Mouse (Mus musculus): ENCODE results near the gene Pde11a. TPM values are rescaled to one million over a fixed set of nuclear protein-coding genes. Genes with fewer than 3 reads are reported as not detected.

Gene Pde11a
- 1 to 10 TPM; 4.6 to 5.5 TPM for total RNA-seq (2021)
- long read RNA-seq, experiment 1, full-length matches to known transcripts, result 1 of 3 reads
- long read RNA-seq, experiment 1, partial matches to known transcripts, result 0 of 3 reads
- long read RNA-seq, experiment 1, other reads (novel, unspliced or antisense), result 2 of 3 reads
- long read RNA-seq, experiment 2, result 0 reads

- intact Hi-C loops (cut with DNase I), result loop anchor here (1.0 to 10.0 kb wide), 2 partner anchors 79 to 214 kb away; no protein-coding TSS in a partner anchor
- no peak for TF ChIP-seq CTCF (IDR thresholded peaks at IDR 0.05)
- H3K27ac ChIP-seq, result no peak within 1 kb of the TSS
- peak in 1 of 2 experiments; percentile 23 for DNase-seq (ENCODE audit: extremely low spot score in 1 of 2, low spot score in 2 of 2)
- peak within 1 kb of the TSS; percentile 45 for H3K4me3 ChIP-seq
Measured at GRCm38 (mm10) chr2:76338215-76339156, at the start of gene Pde11a. Pde11a (minus strand) TSS chr2:76338774.

- H3K27ac ChIP-seq, result no peak overlapping the region
- no peak for DNase-seq (ENCODE audit: extremely low spot score in 1 of 2, low spot score in 2 of 2)
- intact Hi-C loops (cut with DNase I), result loop anchor here (2.0 kb wide), 1 partner anchor 14 kb away; no protein-coding TSS in a partner anchor
- no peak for TF ChIP-seq CTCF (IDR thresholded peaks at IDR 0.05)
- H3K4me3 ChIP-seq, result no peak overlapping the region
Measured at GRCm38 (mm10) chr2:76386531-76386930, 48.0 kb upstream of the Pde11a start.

GRCm38 (mm10) chr2:76378646-76379045 lies 40.1 kb upstream of the Pde11a start:
- Histone ChIP-seq H3K27ac (no peak overlapping the region), H3K4me3 (no peak overlapping the region)
- no peak for DNase-seq (ENCODE audit: extremely low spot score in 1 of 2, low spot score in 2 of 2)
- intact Hi-C loops (cut with DNase I), result no loop called here
- no peak for TF ChIP-seq CTCF (IDR thresholded peaks at IDR 0.05)

GRCm38 (mm10) chr2:76374544-76375206 lies 36.1 kb upstream of the Pde11a start:
- no peak overlapping the region for H3K4me3 ChIP-seq
- no peak for DNase-seq (ENCODE audit: extremely low spot score in 1 of 2, low spot score in 2 of 2)
- intact Hi-C loops (cut with DNase I), result loop anchor here (5.0 kb wide), 1 partner anchor 213 kb away; no protein-coding TSS in a partner anchor
- no peak for TF ChIP-seq CTCF (IDR thresholded peaks at IDR 0.05)
- H3K27ac ChIP-seq, result no peak overlapping the region

- intact Hi-C loops (cut with DNase I), result loop anchor here (2.0 to 5.0 kb wide), 2 partner anchors 15 to 215 kb away; no protein-coding TSS in a partner anchor
- Histone ChIP-seq H3K27ac (no peak overlapping the region), H3K4me3 (no peak overlapping the region)
- no peak for TF ChIP-seq CTCF (IDR thresholded peaks at IDR 0.05)
- no peak for DNase-seq (ENCODE audit: extremely low spot score in 1 of 2, low spot score in 2 of 2)
Measured at GRCm38 (mm10) chr2:76372244-76372643, 33.7 kb upstream of the Pde11a start.

GRCm38 (mm10) chr2:76370656-76370922 lies 32.0 kb upstream of the Pde11a start:
- H3K27ac ChIP-seq, result no peak overlapping the region
- TF ChIP-seq CTCF (IDR thresholded peaks at IDR 0.05), result no peak
- no peak for DNase-seq (ENCODE audit: extremely low spot score in 1 of 2, low spot score in 2 of 2)
- peak overlapping the region; percentile 97 for H3K4me3 ChIP-seq
- intact Hi-C loops (cut with DNase I), result loop anchor here (5.0 kb wide), 1 partner anchor 217 kb away; no protein-coding TSS in a partner anchor

- peak within 1 kb of the TSS; percentile 97 for H3K4me3 ChIP-seq
- intact Hi-C loops (cut with DNase I), result loop anchor here (5.0 kb wide), 2 partner anchors 217 to 243 kb away; no protein-coding TSS in a partner anchor
- peak within 1 kb of the TSS; percentile 85 for H3K27ac ChIP-seq
- peak; percentile 89 to 92 for DNase-seq (ENCODE audit: extremely low spot score in 1 of 2, low spot score in 2 of 2)
- TF ChIP-seq CTCF (IDR thresholded peaks at IDR 0.05), result peak; percentile 93
Measured at GRCm38 (mm10) chr2:76369821-76370655, 31.5 kb upstream of the Pde11a start, which contains the start of gene Rbm45. Rbm45 (plus strand) TSS chr2:76369984.

- H3K27ac ChIP-seq, result no peak overlapping the region
- DNase-seq (ENCODE audit: extremely low spot score in 1 of 2, low spot score in 2 of 2), result no peak
- intact Hi-C loops (cut with DNase I), result loop anchor here (5.0 kb wide), 1 partner anchor 242 kb away; no protein-coding TSS in a partner anchor
- H3K4me3 ChIP-seq, result no peak overlapping the region
- TF ChIP-seq CTCF (IDR thresholded peaks at IDR 0.05), result no peak
Measured at GRCm38 (mm10) chr2:76368861-76369660, 30.5 kb upstream of the Pde11a start.

- Histone ChIP-seq H3K27ac (no peak overlapping the region), H3K4me3 (no peak overlapping the region)
- peak; percentile 72 to 82 for DNase-seq (ENCODE audit: extremely low spot score in 1 of 2, low spot score in 2 of 2)
- intact Hi-C loops (cut with DNase I), result loop anchor here (1.0 to 5.0 kb wide), 3 partner anchors 39 to 251 kb away; partner anchors contain the start of gene Osbpl6
- TF ChIP-seq CTCF (IDR thresholded peaks at IDR 0.05), result peak; percentile 85
Measured at GRCm38 (mm10) chr2:76367188-76367922, 28.8 kb upstream of the Pde11a start.

Measured in left cerebral cortex, adult 2 months (tissue).